Mouse (Mus musculus) liver, embryonic 14.5 days (tissue): Measurements from ENCODE around the gene Rnf168.

ENCODE experiments used
- CTCF ChIP-seq: IDR thresholded peaks from 2 replicates; pipeline ENCODE4 v1.5.1; 2016; ENCODE audit warnings: antibody characterized with exemption, low read depth, control low read depth
- EP300 ChIP-seq: IDR thresholded peaks from 2 replicates; pipeline ENCODE4 v1.6.1; 2016; ENCODE audit warnings: antibody characterized with exemption, low read depth

DNA sequence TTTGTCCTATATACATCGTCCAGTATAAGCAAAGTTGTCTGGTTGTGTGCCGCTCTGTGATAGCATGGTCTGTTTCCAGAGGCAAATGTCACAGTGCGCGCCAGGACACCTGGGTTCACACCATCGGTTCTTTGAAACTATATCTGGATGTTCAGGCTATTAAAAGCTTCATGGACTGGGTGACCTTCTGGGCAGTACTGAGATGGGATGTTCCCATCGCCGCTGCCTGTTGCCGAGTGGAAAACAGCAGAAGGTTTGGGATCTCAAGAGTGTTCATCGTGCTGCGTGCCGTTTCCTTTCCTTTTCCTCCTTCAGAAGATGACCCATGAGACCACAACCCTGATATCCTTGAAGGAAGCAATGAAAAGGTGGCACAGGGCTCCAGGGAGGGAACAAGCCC is 6.0 kb upstream of the Rnf168 start, which contains the start of gene Smco1:
- TF ChIP-seq CTCF = no peak
- TF ChIP-seq EP300 = no peak
